Mouse (Mus musculus): ENCODE results near the gene Pianp. TPM values are rescaled to one million over a fixed set of nuclear protein-coding genes. Genes with fewer than 3 reads are reported as not detected.

Gene Pianp
- polyA plus RNA-seq, 1 experiment from 2014 or later: 0.74 TPM

DNA sequence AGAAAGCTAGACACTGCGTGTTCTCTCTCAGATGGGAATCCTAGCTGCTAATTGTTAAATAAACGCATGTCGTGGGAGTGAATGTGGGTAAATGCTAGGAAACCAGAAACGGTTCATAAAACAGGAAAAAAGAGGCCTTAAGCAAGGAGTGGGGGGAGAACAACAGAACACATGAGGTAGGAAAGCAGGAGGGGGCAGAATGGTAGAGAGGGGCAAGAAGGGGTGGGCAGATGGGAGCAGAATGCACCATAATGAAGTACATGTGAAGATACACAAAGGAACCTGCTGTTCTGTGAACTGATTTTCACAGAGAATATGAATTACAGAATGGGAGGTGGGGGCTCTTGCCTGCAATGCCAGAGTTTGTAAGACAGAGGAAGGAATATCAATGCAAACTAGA, 4.3 kb upstream of the Pianp start:
- H3K36me3 ChIP-seq: no peaks in the 10 kb centered on the region
- ATAC-seq (ENCODE audit: borderline replicate concordance, extremely low read depth, low FRiP score, low TSS enrichment): no peak
- H3K4me3 ChIP-seq: no peak overlapping the region
- H3K9ac ChIP-seq: no peak overlapping the region
- H3K4me2 ChIP-seq: no peak overlapping the region
- WGBS: 64% methylated on average over 4 of the region's 4 CpGs
- H3K9me3 ChIP-seq: no peaks in the 10 kb centered on the region
- peaks cover 59% of the 10 kb centered on the region for H3K27me3 ChIP-seq
- peaks cover 11% of the 10 kb centered on the region for H3K4me1 ChIP-seq
- no peak overlapping the region for H3K27ac ChIP-seq

- Histone ChIP-seq H3K4me1 (peaks cover 14% of the 10 kb centered on the region), H3K27me3 (peaks cover 70% of the 10 kb centered on the region), H3K27ac (no peak overlapping the region), H3K9ac (no peak overlapping the region), H3K4me3 (no peak overlapping the region), H3K4me2 (no peak overlapping the region), H3K36me3 (no peaks in the 10 kb centered on the region), H3K9me3 (no peaks in the 10 kb centered on the region)
- ATAC-seq (ENCODE audit: borderline replicate concordance, extremely low read depth, low FRiP score, low TSS enrichment): no peak
- WGBS: 72% methylated on average over 9 of the region's 9 CpGs
These were observed 3.1 kb upstream of the Pianp start for GRCm38 (mm10) chr6:124993365-124993764.

DNA sequence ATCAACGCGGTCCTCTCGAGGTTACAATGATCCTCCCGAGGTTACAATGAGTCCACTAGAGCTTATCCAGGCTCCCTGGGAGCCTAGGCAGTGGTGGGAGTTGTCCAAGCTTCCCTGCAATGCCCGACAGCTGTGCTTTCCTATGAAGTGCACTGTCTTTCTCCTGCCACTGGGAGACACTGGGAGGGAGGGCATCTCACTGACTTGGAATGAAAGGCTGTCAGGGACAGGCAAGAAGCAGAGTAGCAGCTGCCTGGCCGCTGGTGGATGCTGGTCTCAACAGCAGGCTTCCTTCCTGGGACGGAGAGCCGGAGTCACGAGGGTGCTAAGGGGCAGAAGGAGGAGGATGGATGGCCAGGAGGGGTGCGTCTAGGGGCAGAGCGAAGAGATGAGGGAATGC, 2.6 kb upstream of the Pianp start:
- 14% methylated on average over 11 of the region's 11 CpGs for WGBS
- H3K4me1 ChIP-seq: peaks cover 17% of the 10 kb centered on the region
- no peak overlapping the region for H3K9ac ChIP-seq
- no peak for ATAC-seq (ENCODE audit: borderline replicate concordance, extremely low read depth, low FRiP score, low TSS enrichment)
- no peak overlapping the region for H3K4me3 ChIP-seq
- H3K27me3 ChIP-seq: peaks cover 75% of the 10 kb centered on the region
- H3K27ac ChIP-seq: no peak overlapping the region
- H3K9me3 ChIP-seq: no peaks in the 10 kb centered on the region
- no peaks in the 10 kb centered on the region for H3K36me3 ChIP-seq
- H3K4me2 ChIP-seq: no peak overlapping the region

DNA sequence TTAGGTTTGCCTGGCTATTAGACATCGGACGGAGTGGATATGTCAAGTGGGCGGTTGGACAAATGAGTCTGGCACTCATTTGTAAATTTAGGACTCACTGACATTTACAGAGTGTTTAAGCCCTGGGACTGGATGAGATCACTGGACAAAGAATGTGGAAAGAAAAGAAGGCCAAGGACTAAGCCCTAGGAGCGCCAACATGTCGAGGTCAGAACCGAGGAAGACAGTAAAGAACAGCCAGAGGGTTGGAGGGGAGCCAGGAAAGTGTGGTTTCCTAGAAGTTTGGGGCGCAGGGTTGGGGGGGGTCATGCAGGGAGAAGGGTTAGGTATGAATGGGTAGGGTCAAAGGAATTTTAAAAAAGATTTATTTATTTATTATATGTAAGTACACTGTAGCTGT, 1.2 kb upstream of the Pianp start:
- peaks cover 89% of the 10 kb centered on the region for H3K27me3 ChIP-seq
- no peak overlapping the region for H3K27ac ChIP-seq
- 70% methylated on average over 7 of the region's 7 CpGs for WGBS
- no peak overlapping the region for H3K9ac ChIP-seq
- H3K36me3 ChIP-seq: no peaks in the 10 kb centered on the region
- no peak overlapping the region for H3K4me3 ChIP-seq
- H3K4me2 ChIP-seq: no peak overlapping the region
- peaks cover 17% of the 10 kb centered on the region for H3K4me1 ChIP-seq
- ATAC-seq (ENCODE audit: borderline replicate concordance, extremely low read depth, low FRiP score, low TSS enrichment): no peak
- no peaks in the 10 kb centered on the region for H3K9me3 ChIP-seq

DNA sequence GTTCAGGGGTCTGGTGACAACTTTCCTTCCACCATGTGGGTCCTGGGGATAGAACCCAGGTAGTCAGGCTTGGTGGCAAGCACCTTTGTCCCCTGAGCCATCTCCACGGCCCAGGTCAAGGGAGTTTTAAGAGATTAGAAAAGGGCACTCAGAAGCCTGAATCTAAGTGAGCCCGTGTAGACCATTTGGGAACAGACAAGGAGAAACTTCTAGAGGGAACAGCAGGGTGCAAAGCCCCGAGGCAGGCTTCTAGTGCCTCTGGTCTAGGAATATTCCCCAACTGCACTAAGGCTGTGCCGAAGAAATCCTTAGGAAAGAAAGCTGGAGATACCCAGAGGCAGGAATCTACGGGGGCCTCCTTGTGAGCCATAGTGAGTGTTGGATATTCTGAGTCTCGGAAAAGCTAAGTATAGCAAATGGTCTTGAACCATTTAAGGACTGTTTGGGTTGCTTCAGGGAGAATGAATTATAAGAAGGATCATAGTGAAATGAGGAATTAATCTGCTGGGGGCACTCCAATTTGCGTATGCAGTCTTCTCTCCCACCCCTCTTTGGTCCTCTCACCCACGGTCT, 577 bp upstream of the Pianp start:
- 44% methylated on average over 8 of the region's 8 CpGs for whole genome bisulfite sequencing
- Histone ChIP-seq H3K4me1 (peaks cover 17% of the 10 kb centered on the region), H3K4me3 (peak overlapping the region; percentile 42; the same call in 1 of the 2 replicates), H3K27me3 (peaks cover 95% of the 10 kb centered on the region), H3K27ac (no peak overlapping the region), H3K36me3 (no peaks in the 10 kb centered on the region), H3K9me3 (no peaks in the 10 kb centered on the region), H3K9ac (no peak overlapping the region), H3K4me2 (peak overlapping the region; percentile 87; the same call in 1 of the 2 replicates)
- no peak for ATAC-seq (ENCODE audit: borderline replicate concordance, extremely low read depth, low FRiP score, low TSS enrichment)

GRCm38 (mm10) chr6:124998066-124998465, 1.6 kb downstream of the Pianp start:
- Histone ChIP-seq H3K9me3 (no peaks in the 10 kb centered on the region), H3K4me1 (peaks cover 17% of the 10 kb centered on the region), H3K4me3 (no peak overlapping the region), H3K27me3 (peaks cover 99% of the 10 kb centered on the region), H3K9ac (no peak overlapping the region), H3K27ac (no peak overlapping the region), H3K4me2 (no peak overlapping the region), H3K36me3 (no peaks in the 10 kb centered on the region)
- 6% methylated on average over 8 of the region's 8 CpGs for WGBS
- ATAC-seq (ENCODE audit: borderline replicate concordance, extremely low read depth, low FRiP score, low TSS enrichment): no peak

- Histone ChIP-seq H3K36me3 (no peaks in the 10 kb centered on the region), H3K27me3 (peaks cover 97% of the 10 kb centered on the region), H3K4me3 (no peak overlapping the region), H3K9ac (no peak overlapping the region), H3K27ac (no peak overlapping the region), H3K9me3 (no peaks in the 10 kb centered on the region), H3K4me2 (no peak overlapping the region), H3K4me1 (peaks cover 17% of the 10 kb centered on the region)
- 30% methylated on average over 14 of the region's 14 CpGs for WGBS
- no peak for ATAC-seq (ENCODE audit: borderline replicate concordance, extremely low read depth, low FRiP score, low TSS enrichment)
These were observed 2.6 kb downstream of the Pianp start for GRCm38 (mm10) chr6:124999091-124999490.

GRCm38 (mm10) chr6:124999546-124999945, 3.1 kb downstream of the Pianp start:
- no peak overlapping the region for H3K4me3 ChIP-seq
- H3K27ac ChIP-seq: no peak overlapping the region
- H3K36me3 ChIP-seq: no peaks in the 10 kb centered on the region

DNA sequence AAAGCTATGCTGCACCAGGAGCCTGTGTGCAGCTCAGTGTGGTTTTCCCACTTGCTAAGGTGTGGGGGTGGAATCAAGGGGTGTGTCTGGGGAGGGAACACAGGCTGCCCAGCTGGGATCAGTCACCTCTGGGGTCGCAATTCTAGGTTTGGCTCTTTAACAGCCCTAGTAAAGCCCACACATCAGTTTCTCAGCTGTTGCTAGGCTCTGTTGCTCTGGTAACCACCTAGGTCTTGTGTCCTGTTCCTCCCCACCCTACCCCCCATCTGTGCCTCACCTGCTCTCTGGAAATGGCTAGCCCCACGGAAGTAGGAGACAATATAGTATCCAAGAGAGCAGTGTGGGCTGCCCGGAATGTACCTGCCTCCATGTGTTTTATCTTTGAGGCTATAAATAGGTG, 7.2 kb downstream of the Pianp start:
- no peak overlapping the region for H3K27ac ChIP-seq
- no peak overlapping the region for H3K4me3 ChIP-seq
- peaks cover 59% of the 10 kb centered on the region for H3K27me3 ChIP-seq
- no peak for ATAC-seq (ENCODE audit: borderline replicate concordance, extremely low read depth, low FRiP score, low TSS enrichment)
- no peak overlapping the region for H3K9ac ChIP-seq
- H3K36me3 ChIP-seq: no peaks in the 10 kb centered on the region
- peaks cover 9% of the 10 kb centered on the region for H3K4me1 ChIP-seq
- no peak overlapping the region for H3K4me2 ChIP-seq
- WGBS: 26% methylated on average over 3 of the region's 3 CpGs
- H3K9me3 ChIP-seq: no peaks in the 10 kb centered on the region

More at GRCm38 (mm10) chr6:124999546-124999945, 3.1 kb downstream of the Pianp start:
- WGBS: 18% methylated on average over 10 of the region's 10 CpGs
- Histone ChIP-seq H3K27me3 (peaks cover 97% of the 10 kb centered on the region), H3K4me1 (peaks cover 17% of the 10 kb centered on the region), H3K4me2 (no peak overlapping the region), H3K9ac (no peak overlapping the region), H3K9me3 (no peaks in the 10 kb centered on the region)
- ATAC-seq (ENCODE audit: borderline replicate concordance, extremely low read depth, low FRiP score, low TSS enrichment): no peak

- Histone ChIP-seq H3K9ac (no peak overlapping the region), H3K27me3 (peaks cover 45% of the 10 kb centered on the region), H3K9me3 (no peaks in the 10 kb centered on the region), H3K36me3 (no peaks in the 10 kb centered on the region), H3K4me2 (no peak overlapping the region), H3K4me1 (peaks cover 11% of the 10 kb centered on the region), H3K4me3 (no peak overlapping the region), H3K27ac (no peak overlapping the region)
- 41% methylated on average over 3 of the region's 3 CpGs for WGBS
- ATAC-seq (ENCODE audit: borderline replicate concordance, extremely low read depth, low FRiP score, low TSS enrichment): no peak
These were observed 8.6 kb downstream of the Pianp start for GRCm38 (mm10) chr6:125005086-125005485.

DNA sequence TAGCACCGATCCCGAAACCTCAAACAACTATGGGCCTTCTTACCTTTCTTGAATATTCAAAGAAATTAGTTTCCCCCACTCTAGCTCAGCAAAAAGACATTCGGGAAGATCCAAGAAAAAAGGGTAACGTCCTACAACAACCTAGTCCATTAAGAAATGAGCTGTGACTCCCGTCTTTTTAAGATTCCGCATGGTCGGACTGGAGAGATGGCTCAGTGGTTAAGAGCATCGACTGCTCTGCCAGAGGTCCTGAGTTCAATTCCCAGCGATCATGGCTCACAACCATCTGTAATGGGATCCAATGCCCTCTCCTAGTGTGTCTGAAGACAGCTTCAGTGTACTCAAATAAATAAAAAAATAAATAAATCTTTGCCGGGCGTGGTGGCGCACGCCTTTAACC, 11.6 kb downstream of the Pianp start:
- peak overlapping the region; percentile 55 for H3K9ac ChIP-seq
- peaks cover 30% of the 10 kb centered on the region for H3K4me1 ChIP-seq
- WGBS: 33% methylated on average over 13 of the region's 13 CpGs
- H3K27me3 ChIP-seq: peaks cover 16% of the 10 kb centered on the region
- peak overlapping the region; percentile 79 for H3K27ac ChIP-seq
- H3K9me3 ChIP-seq: no peaks in the 10 kb centered on the region
- H3K36me3 ChIP-seq: peaks cover 17% of the 10 kb centered on the region
- no peak for ATAC-seq (ENCODE audit: borderline replicate concordance, extremely low read depth, low FRiP score, low TSS enrichment)
- peak overlapping the region; percentile 80 for H3K4me2 ChIP-seq
- H3K4me3 ChIP-seq: peak overlapping the region; percentile 88

DNA sequence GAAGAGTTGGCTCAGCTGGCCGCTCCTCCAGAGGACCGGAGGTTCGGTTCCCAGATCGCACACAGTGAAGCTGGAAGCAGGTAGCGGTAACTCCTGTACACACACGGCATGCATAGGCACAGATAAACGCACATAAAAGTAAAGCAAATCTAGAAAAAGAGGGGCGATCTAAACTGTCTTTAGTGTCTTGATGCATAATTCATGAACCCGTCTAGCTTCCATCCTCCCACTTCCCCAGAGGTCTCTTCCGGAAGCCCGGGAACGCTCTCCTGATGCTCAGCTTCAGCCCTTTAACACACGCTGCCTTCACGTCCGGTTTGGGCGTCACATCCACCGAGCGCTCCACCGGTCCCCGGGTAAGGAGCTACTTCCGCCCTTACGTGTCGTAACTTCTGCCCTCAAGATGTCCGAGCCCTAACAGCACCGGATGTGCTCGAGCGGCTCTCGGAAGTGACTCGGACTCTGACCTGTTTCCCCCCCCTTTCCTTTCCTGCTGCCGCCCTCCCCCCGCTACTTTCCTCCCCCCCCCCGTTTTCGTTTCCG, 12.2 kb downstream of the Pianp start:
- H3K4me2 ChIP-seq: peak overlapping the region; percentile 80
- H3K36me3 ChIP-seq: peaks cover 17% of the 10 kb centered on the region
- H3K4me1 ChIP-seq: peaks cover 30% of the 10 kb centered on the region
- H3K9ac ChIP-seq: peak overlapping the region; percentile 95
- peaks cover 11% of the 10 kb centered on the region; the same call in 1 of the 2 replicates for H3K27me3 ChIP-seq
- 1% methylated on average over 32 of the region's 34 CpGs for WGBS
- H3K4me3 ChIP-seq: peak overlapping the region; percentile 88
- peak overlapping the region; percentile 100 for H3K27ac ChIP-seq
- H3K9me3 ChIP-seq: no peaks in the 10 kb centered on the region
- peak; percentile 98 for ATAC-seq (ENCODE audit: borderline replicate concordance, extremely low read depth, low FRiP score, low TSS enrichment)

DNA sequence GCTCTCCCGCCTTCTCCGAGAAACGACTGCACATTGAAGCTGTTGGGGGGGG, 12.5 kb downstream of the Pianp start, which contains the start of gene Zfp384:
Zfp384 (plus strand) TSS at position 17 of the 52 bp plus-strand sequence.
- Histone ChIP-seq H3K9me3 (no peaks in the 10 kb centered on the region), H3K36me3 (peaks cover 17% of the 10 kb centered on the region), H3K27ac (peak within 1 kb of the TSS; percentile 100), H3K9ac (peak within 1 kb of the TSS; percentile 95), H3K4me2 (peak within 1 kb of the TSS; percentile 80), H3K27me3 (0 out of 2 replicates have a peak, but pooled peaks cover 8% of the 10 kb centered on the region), H3K4me1 (peaks cover 30% of the 10 kb centered on the region), H3K4me3 (peak within 1 kb of the TSS; percentile 88)
- ATAC-seq (ENCODE audit: borderline replicate concordance, extremely low read depth, low FRiP score, low TSS enrichment): no peak
- WGBS: 0% methylated on average over 2 of the region's 3 CpGs
